Mouse (Mus musculus): Measurements from ENCODE around the gene Vmn2r-ps130.
"Not testable (repeated sequence)": the region's sequence is repeated elsewhere in the genome, so short reads cannot be mapped to it uniquely, and the experiment has no call there.

Vmn2r-ps130 gene

DNA sequence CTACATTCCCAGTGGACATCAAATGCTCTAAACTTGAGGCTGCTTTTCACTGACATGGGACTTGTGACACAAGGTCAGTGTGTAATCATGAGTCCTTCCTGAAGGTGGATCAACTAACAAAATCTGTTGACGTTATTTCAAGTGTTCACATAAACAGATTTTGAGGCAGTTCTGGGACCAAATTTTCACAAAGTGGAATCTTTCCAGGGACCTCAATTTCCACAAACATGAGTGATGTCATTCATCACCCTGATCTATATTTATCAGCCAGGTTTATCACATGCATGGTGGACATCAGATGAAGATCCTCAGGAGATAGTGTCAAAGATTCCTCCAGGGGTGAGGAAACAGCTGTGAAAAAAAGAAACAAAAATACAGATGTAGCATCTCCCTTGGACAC lies at the start of gene Vmn2r-ps130:
Gene Vmn2r-ps130 (plus strand): TSS at position 301 of the 400 bp plus-strand sequence.
- DNase-seq (ENCODE audit: low spot score): not testable (repeated sequence)

Data from spleen, adult 12 weeks (tissue).